Mouse (Mus musculus) erythroblast, embryonic 14.5 days (primary cell): ENCODE results near the gene Olfr588-ps1.

Experiments
- GATA1 ChIP-seq: IDR thresholded peaks from 2 replicates; pipeline ENCODE4 v1.6.1; 2012; ENCODE audit warnings: low read length, inconsistent platforms, mixed read lengths
- TAL1 ChIP-seq: IDR thresholded peaks from 3 replicates; pipeline ENCODE4 v1.6.1; 2012; ENCODE audit warnings: low read length, inconsistent platforms, mixed read lengths

- no peak for TF ChIP-seq GATA1
- TF ChIP-seq TAL1 = no peak
Observed at GRCm38 (mm10) chr7:103178240-103178639, 37.6 kb downstream of the Olfr588-ps1 start, which contains the start of gene Olfr591.
